Mouse (Mus musculus) macrophage (primary cell): ENCODE results near the gene Pipox. TPM values are rescaled to one million over a fixed set of nuclear protein-coding genes. Genes with fewer than 3 reads are reported as not detected.

Source experiments
- H3K27ac ChIP-seq: fragments of 350-480 bp; formaldehyde crosslinking; 2 replicates; pipeline ENCODE4 v1.9.0; 2021
- H3K36me3 ChIP-seq: fragments of 350-480 bp; formaldehyde crosslinking; 2 replicates; pipeline ENCODE4 v1.9.0; 2021; ENCODE audit errors: inconsistent target
- H3K4me3 ChIP-seq: fragments of 350-480 bp; formaldehyde crosslinking; 2 replicates; pipeline ENCODE4 v1.9.0; 2021; ENCODE audit errors: inconsistent target
- H3K79me2 ChIP-seq: fragments of 350-480 bp; formaldehyde crosslinking; 2 replicates; pipeline ENCODE4 v1.9.0; 2021; ENCODE audit errors: inconsistent target
- WGBS: methylation state at CpG from one replicate; pipeline ENCODE4 v1.1.7; 2026; ENCODE audit warnings: inconsistent platforms; ENCODE audit not compliant: missing documents; 5-methylcytosine and 5-hydroxymethylcytosine counted together
- polyA plus RNA-seq: library from polyadenylated mRNA; stranded (reverse); fragments of 250-400 nt; gene quantifications from 3 replicates; pipeline ENCODE4 v1.2.4, GENCODE M21; 2018; ENCODE audit warnings: inconsistent platforms

Gene Pipox
- polyA plus RNA-seq, 1 experiment from 2014 or later: not detected

DNA sequence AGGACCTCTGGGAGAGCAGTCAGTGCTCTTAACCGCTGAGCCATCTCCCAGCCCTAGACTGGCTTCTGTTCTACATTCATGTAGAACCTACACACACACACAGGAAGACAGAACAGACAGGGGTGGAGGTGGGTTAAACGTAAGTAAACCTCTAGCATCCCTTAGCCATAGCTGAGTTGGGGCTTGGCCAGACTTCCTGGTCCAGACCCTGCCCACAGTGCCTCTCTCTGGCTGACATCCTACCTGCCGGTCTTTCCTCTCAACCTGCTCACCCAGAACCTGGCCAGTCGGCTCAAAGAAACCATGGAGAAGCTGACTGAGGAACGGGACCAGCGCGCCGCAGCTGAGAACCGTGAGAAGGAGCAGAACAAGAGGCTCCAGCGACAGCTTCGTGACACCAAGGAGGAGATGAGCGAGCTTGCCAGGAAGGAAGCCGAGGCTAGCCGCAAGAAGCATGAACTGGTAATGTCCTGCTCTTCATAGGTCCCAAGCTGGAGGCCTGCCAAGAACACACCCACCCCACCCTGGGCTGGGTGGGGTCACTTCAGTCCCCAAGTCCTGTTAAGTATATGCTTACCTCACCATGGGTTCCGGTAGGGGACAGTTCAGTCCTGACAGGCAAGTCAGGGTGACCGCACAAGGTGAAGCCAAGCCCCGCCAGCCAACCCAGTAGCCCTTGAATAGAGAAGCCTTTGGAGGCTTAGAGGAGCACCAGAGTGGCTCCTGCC lies 40.8 kb downstream of the Pipox start:
- H3K79me2 ChIP-seq: no peaks in the 10 kb centered on the region
- 90% methylated on average over 17 of the region's 17 CpGs for WGBS
- H3K36me3 ChIP-seq: peaks cover 92% of the 10 kb centered on the region
- no peak overlapping the region for H3K4me3 ChIP-seq
- no peak overlapping the region for H3K27ac ChIP-seq

- WGBS: 94% methylated on average over 3 of the region's 3 CpGs
- H3K79me2 ChIP-seq: no peaks in the 10 kb centered on the region
- H3K27ac ChIP-seq: no peak overlapping the region
- H3K4me3 ChIP-seq: no peak overlapping the region
- peaks cover 92% of the 10 kb centered on the region for H3K36me3 ChIP-seq
These were observed 41.7 kb downstream of the Pipox start for GRCm38 (mm10) chr11:77852195-77852594.

DNA sequence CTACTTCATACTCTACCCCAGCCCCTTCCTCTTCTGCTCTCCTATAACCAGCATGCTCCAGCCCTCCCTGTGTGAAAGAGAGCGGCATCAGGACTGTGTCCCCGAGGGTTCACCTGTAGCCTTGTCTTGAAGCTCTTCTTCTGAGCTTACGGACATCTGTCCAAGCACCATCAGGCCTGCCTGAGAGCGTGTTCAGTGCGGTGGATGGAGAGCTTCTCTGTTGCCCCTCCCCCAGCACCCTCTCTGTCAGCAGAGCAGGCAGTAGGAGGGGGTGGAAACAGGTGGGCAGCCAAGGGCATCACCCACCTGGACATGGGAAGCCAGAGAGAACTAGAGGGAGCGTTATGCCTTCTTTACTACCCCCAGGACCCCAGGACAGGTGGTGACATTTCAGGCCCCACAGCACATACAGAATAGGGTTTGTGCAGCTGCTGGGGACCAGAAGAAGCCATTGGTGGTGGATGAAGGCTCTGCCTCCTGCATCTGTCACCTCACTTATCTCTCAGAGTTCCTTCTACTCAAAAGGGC lies 42.3 kb downstream of the Pipox start:
- WGBS: 94% methylated on average over 6 of the region's 6 CpGs
- H3K4me3 ChIP-seq: no peak overlapping the region
- no peak overlapping the region for H3K27ac ChIP-seq
- H3K36me3 ChIP-seq: peaks cover 92% of the 10 kb centered on the region
- H3K79me2 ChIP-seq: no peaks in the 10 kb centered on the region

- WGBS: 97% methylated on average over 17 of the region's 24 CpGs
These were observed 43.3 kb downstream of the Pipox start for GRCm38 (mm10) chr11:77850401-77851244.

DNA sequence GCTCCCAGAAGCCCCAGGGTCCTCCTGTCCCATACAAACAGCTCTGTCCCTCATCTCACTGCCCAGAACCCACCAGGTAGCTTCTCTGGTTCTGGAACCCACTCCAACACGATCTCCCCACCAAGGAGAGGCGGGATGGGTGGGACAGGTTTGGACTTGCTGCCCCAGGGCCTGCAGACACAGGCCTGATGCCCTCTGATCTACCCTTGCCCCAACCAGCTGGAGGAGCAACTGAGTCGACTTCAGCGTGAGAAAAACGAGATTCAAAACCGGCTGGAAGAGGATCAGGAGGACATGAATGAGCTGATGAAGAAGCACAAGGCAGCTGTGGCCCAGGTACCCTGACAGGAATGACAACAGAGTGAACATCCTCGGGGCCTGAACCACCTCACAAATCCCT lies 44.7 kb downstream of the Pipox start:
- Histone ChIP-seq H3K79me2 (no peaks in the 10 kb centered on the region), H3K4me3 (no peak overlapping the region), H3K27ac (no peak overlapping the region), H3K36me3 (peaks cover 91% of the 10 kb centered on the region)
- 81% methylated on average over 7 of the region's 7 CpGs for WGBS

More at GRCm38 (mm10) chr11:77850401-77851244, 43.3 kb downstream of the Pipox start:
- Histone ChIP-seq H3K27ac (no peak overlapping the region), H3K79me2 (no peaks in the 10 kb centered on the region), H3K36me3 (peaks cover 92% of the 10 kb centered on the region), H3K4me3 (no peak overlapping the region)

DNA sequence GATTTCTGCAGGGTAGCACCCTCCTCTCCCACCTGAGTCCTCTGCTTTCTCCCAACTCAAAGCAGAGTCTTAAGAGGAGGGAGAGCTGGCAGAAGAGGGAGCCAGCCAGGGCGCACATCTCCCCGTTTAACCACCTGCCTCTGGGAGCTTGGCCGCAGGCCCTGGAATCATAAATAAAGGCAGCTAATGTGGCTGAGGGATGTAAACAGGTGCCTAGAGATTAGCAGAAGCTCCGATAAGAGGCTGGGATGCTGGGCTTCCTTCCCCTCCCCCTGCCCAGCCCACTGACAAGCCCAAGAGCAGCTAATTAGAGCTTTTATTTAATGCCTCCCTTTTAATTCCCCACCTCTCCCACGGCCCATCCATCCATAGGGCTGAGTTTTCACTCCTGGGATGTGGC lies 45.8 kb downstream of the Pipox start:
- H3K27ac ChIP-seq: no peak overlapping the region
- 93% methylated on average over 5 of the region's 5 CpGs for WGBS
- peaks cover 91% of the 10 kb centered on the region for H3K36me3 ChIP-seq
- no peak overlapping the region for H3K4me3 ChIP-seq
- H3K79me2 ChIP-seq: no peaks in the 10 kb centered on the region

GRCm38 (mm10) chr11:77847599-77848128 lies 46.2 kb downstream of the Pipox start:
- Histone ChIP-seq H3K36me3 (peaks cover 93% of the 10 kb centered on the region), H3K27ac (no peak overlapping the region), H3K79me2 (no peaks in the 10 kb centered on the region), H3K4me3 (no peak overlapping the region)
- WGBS: 95% methylated on average over 9 of the region's 9 CpGs

GRCm38 (mm10) chr11:77843906-77844200 lies 50.0 kb downstream of the Pipox start:
- no peaks in the 10 kb centered on the region for H3K79me2 ChIP-seq
- peaks cover 98% of the 10 kb centered on the region for H3K36me3 ChIP-seq
- WGBS: 80% methylated on average over 4 of the region's 4 CpGs
- no peak overlapping the region for H3K4me3 ChIP-seq
- no peak overlapping the region for H3K27ac ChIP-seq

DNA sequence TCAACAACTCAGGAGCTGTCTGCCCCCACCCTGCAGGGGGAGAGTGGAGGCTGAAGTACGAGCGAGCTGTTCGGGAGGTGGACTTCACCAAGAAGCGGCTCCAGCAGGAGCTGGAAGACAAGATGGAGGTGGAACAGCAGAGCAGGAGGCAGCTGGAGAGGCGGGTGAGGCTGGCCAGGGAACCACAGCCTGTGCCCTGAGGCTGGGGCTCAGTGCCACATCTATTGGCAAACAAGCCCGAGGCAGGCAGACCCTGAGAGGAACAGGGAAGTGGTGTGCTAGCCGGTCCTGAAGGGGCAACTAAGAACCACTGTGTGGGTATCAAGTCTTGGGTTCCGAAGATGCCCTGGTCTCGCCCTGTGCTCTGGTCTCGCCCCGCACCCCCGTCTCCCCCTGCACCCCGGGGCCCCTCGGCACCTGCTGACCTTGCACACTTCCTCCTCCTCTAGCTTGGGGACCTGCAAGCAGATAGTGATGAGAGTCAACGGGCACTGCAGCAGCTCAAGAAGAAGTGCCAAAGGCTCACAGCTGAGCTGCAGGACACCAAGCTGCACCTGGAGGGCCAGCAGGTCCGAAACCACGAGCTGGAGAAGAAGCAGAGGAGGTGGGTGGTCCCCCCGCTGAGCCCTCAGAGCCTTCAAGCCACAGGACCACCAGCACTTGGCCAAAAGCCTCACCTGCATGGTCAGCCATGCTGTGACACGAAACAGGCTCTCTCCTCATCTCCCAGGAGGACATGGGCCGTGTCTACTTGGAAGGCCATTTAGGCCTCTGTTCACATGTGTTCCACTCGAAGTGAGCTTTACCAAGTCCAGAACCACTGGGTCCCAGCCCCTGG lies 50.6 kb downstream of the Pipox start:
- WGBS: 93% methylated on average over 19 of the region's 21 CpGs
- Histone ChIP-seq H3K79me2 (no peaks in the 10 kb centered on the region), H3K27ac (no peak overlapping the region), H3K36me3 (peaks cover 98% of the 10 kb centered on the region), H3K4me3 (no peak overlapping the region)

- Histone ChIP-seq H3K27ac (no peak overlapping the region), H3K4me3 (no peak overlapping the region), H3K79me2 (no peaks in the 10 kb centered on the region), H3K36me3 (peaks cover 98% of the 10 kb centered on the region)
- WGBS: 97% methylated on average over 16 of the region's 16 CpGs
These were observed 53.2 kb downstream of the Pipox start for GRCm38 (mm10) chr11:77840523-77841245.

GRCm38 (mm10) chr11:77837856-77838255 lies 56.0 kb downstream of the Pipox start:
- Histone ChIP-seq H3K4me3 (no peak overlapping the region), H3K79me2 (no peaks in the 10 kb centered on the region), H3K27ac (no peak overlapping the region), H3K36me3 (peaks cover 99% of the 10 kb centered on the region)
- WGBS: 95% methylated on average over 5 of the region's 5 CpGs

DNA sequence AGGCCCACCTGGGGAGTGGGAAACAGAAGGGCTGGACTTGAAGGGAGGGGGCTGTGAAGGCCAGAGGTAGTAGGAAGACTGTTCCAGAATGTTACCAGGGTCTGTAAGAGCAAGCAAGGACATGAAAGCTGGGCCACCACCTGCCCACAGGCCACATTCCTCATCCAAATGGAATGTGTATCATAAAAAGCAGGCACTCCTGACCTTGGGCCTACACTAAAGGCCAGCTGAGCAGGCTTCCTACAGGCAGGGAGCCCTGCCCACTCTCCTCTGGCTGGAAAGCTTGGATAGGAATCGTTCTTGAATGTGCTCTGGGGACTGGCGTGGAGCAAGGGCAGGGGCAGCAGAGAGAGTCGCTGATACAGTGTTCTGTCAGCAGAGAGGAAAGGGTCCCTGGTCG lies 57.1 kb downstream of the Pipox start:
- 97% methylated on average over 4 of the region's 4 CpGs for WGBS

GRCm38 (mm10) chr11:77836290-77836689 lies 57.6 kb downstream of the Pipox start:
- 92% methylated on average over 5 of the region's 5 CpGs for WGBS
- no peak overlapping the region for H3K27ac ChIP-seq
- H3K4me3 ChIP-seq: no peak overlapping the region
- H3K36me3 ChIP-seq: peaks cover 97% of the 10 kb centered on the region
- no peaks in the 10 kb centered on the region for H3K79me2 ChIP-seq

More for the DNA sequence above, 57.1 kb downstream of the Pipox start:
- Histone ChIP-seq H3K36me3 (peaks cover 97% of the 10 kb centered on the region), H3K4me3 (no peak overlapping the region), H3K27ac (no peak overlapping the region), H3K79me2 (no peaks in the 10 kb centered on the region)

GRCm38 (mm10) chr11:77835109-77835508 lies 58.8 kb downstream of the Pipox start:
- Histone ChIP-seq H3K4me3 (no peak overlapping the region), H3K27ac (no peak overlapping the region), H3K79me2 (no peaks in the 10 kb centered on the region), H3K36me3 (peaks cover 97% of the 10 kb centered on the region)
- 100% methylated on average over 2 of the region's 3 CpGs for WGBS
